Mouse (Mus musculus): ENCODE results near the gene H2-Q7. TPM values are rescaled to one million over a fixed set of nuclear protein-coding genes. Genes with fewer than 3 reads are reported as not detected.

Gene H2-Q7
- polyA plus RNA-seq, 1 experiment from 2014 or later: 16.0 TPM

DNA sequence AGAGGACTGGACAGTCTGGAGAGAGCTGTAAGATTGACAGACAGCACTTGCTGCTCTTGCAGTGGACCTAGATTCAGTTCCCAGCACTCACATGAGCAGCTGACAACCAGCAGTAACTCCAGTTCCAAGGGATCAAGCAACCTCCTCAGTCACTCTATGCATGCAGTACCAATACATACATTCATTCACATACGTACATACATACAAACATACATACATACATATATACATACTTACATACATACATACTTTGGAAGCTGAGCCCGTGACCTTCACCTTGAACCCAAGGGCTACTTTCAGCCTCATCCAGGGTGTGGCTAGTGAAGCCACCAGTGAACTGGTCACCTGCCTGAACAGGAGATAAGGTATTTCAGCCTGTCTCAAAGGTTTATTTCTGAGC is 49.1 kb downstream of the H2-Q7 start:
- WGBS (ENCODE audit: insufficient replicate concordance): 70% methylated on average over 2 of the region's 2 CpGs
- no peak overlapping the region for H3K27ac ChIP-seq (ENCODE audit: low read length)
- H3K4me2 ChIP-seq (ENCODE audit: low read depth, low read length): no peak overlapping the region
- H3K9ac ChIP-seq (ENCODE audit: low read depth, low read length): no peak overlapping the region
- no peaks in the 10 kb centered on the region for H3K27me3 ChIP-seq (ENCODE audit: control insufficient read depth, insufficient read depth, low read depth, low read length)
- no peaks in the 10 kb centered on the region for H3K9me3 ChIP-seq (replicated peaks; ENCODE audit: control insufficient read depth, low read length)
- no peaks in the 10 kb centered on the region for H3K4me1 ChIP-seq (ENCODE audit: control insufficient read depth, low read depth, low read length)
- no peak overlapping the region for H3K4me3 ChIP-seq (ENCODE audit: low read depth, low read length)
- ATAC-seq (ENCODE audit: low read depth): no peak
- H3K36me3 ChIP-seq (ENCODE audit: control insufficient read depth, insufficient read depth): no peaks in the 10 kb centered on the region

DNA sequence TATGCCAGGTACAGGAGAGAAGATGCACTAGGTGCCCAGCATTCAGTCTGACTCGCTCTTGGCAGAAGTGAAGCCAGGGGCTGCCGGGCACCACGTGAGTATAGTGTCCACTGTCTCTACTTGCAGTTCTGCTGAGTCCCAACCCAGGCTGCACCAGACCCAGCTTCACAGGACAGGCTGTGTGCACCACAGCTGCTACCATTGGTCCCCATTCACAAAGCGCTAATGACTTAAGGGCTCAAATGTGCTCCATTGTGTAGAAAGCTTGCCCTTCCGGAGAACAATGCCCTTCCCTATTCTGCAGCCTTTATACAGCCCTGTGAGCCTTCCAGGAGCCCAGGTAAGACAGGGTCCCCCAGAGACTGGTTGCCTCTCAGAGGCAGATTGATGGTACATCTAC is 51.4 kb downstream of the H2-Q7 start:
- Histone ChIP-seq H3K4me2 (ENCODE audit: low read depth, low read length) (no peak overlapping the region), H3K4me3 (ENCODE audit: low read depth, low read length) (no peak overlapping the region), H3K9ac (ENCODE audit: low read depth, low read length) (no peak overlapping the region), H3K9me3 (replicated peaks; ENCODE audit: control insufficient read depth, low read length) (no peaks in the 10 kb centered on the region), H3K36me3 (ENCODE audit: control insufficient read depth, insufficient read depth) (no peaks in the 10 kb centered on the region), H3K27me3 (ENCODE audit: control insufficient read depth, insufficient read depth, low read depth, low read length) (no peaks in the 10 kb centered on the region), H3K27ac (ENCODE audit: low read length) (no peak overlapping the region), H3K4me1 (ENCODE audit: control insufficient read depth, low read depth, low read length) (no peaks in the 10 kb centered on the region)
- no peak for ATAC-seq (ENCODE audit: low read depth)
- WGBS (ENCODE audit: insufficient replicate concordance): 55% methylated on average over 5 of the region's 5 CpGs

Other genes with a start within 250 kb of the H2-Q7 start
- 1.2 and 2.4 TPM in 2 replicates for gene Ltb, start 244.7 kb upstream of the H2-Q7 start, polyA plus RNA-seq (2015; fragmentation: Nextera tagmentation; extraction: Ambion mirVana)
- gene Tnf, start 237.1 kb upstream of the H2-Q7 start, polyA plus RNA-seq (2015; fragmentation: Nextera tagmentation; extraction: Ambion mirVana): 0.36 and 0.48 TPM in 2 replicates
- not detected in 2 replicates for gene Lta, start 233.8 kb upstream of the H2-Q7 start, polyA plus RNA-seq (2015; fragmentation: Nextera tagmentation; extraction: Ambion mirVana)
- gene Gm16181, start 218.3 kb upstream of the H2-Q7 start, polyA plus RNA-seq (2015; fragmentation: Nextera tagmentation; extraction: Ambion mirVana): not detected in 2 replicates
- gene Atp6v1g2, start 205.5 kb upstream of the H2-Q7 start, polyA plus RNA-seq (2015; fragmentation: Nextera tagmentation; extraction: Ambion mirVana): 0.58 and 1.0 TPM in 2 replicates
- 2.8 and 2.9 TPM in 2 replicates for gene Nfkbil1, start 203.4 kb upstream of the H2-Q7 start, polyA plus RNA-seq (2015; fragmentation: Nextera tagmentation; extraction: Ambion mirVana)
- gene Ddx39b, start 197.4 kb upstream of the H2-Q7 start, polyA plus RNA-seq (2015; fragmentation: Nextera tagmentation; extraction: Ambion mirVana): 128 and 133 TPM in 2 replicates
- gene H2-D1, start 176.4 kb upstream of the H2-Q7 start, polyA plus RNA-seq (2015; fragmentation: Nextera tagmentation; extraction: Ambion mirVana): 98.3 and 107 TPM in 2 replicates
- gene H2-Q1, start 118.8 kb upstream of the H2-Q7 start, polyA plus RNA-seq (2015; fragmentation: Nextera tagmentation; extraction: Ambion mirVana): 0.56 and 0.77 TPM in 2 replicates
- gene H2-Q2, start 96.9 kb upstream of the H2-Q7 start, polyA plus RNA-seq (2015; fragmentation: Nextera tagmentation; extraction: Ambion mirVana): 1.3 and 2.6 TPM in 2 replicates
- gene H2-Q4, start 59.5 kb upstream of the H2-Q7 start, polyA plus RNA-seq (2015; fragmentation: Nextera tagmentation; extraction: Ambion mirVana): 2.1 and 2.5 TPM in 2 replicates
- 8.7 and 9.7 TPM in 2 replicates for gene H2-Q6, start 14.3 kb upstream of the H2-Q7 start, polyA plus RNA-seq (2015; fragmentation: Nextera tagmentation; extraction: Ambion mirVana)
- 377 and 430 TPM in 2 replicates for gene H2-Q10, start 30.9 kb downstream of the H2-Q7 start, polyA plus RNA-seq (2015; fragmentation: Nextera tagmentation; extraction: Ambion mirVana)
- gene Pou5f1, start 66.9 kb downstream of the H2-Q7 start, polyA plus RNA-seq (2015; fragmentation: Nextera tagmentation; extraction: Ambion mirVana): not detected in 2 replicates
- 39.5 and 40.2 TPM in 2 replicates for gene Tcf19, start 77.7 kb downstream of the H2-Q7 start, polyA plus RNA-seq (2015; fragmentation: Nextera tagmentation; extraction: Ambion mirVana)
- gene Cchcr1, start 77.9 kb downstream of the H2-Q7 start, polyA plus RNA-seq (2015; fragmentation: Nextera tagmentation; extraction: Ambion mirVana): 7.5 and 8.2 TPM in 2 replicates
- gene Psors1c2, start 94.0 kb downstream of the H2-Q7 start, polyA plus RNA-seq (2015; fragmentation: Nextera tagmentation; extraction: Ambion mirVana): 0.17 and 0.19 TPM in 2 replicates
- 0.02 TPM in 1 of 2 replicates, not detected in the other for gene Cdsn, start 113.0 kb downstream of the H2-Q7 start, polyA plus RNA-seq (2015; fragmentation: Nextera tagmentation; extraction: Ambion mirVana)
- not detected in 2 replicates for gene 2300002M23Rik, start 128.3 kb downstream of the H2-Q7 start, polyA plus RNA-seq (2015; fragmentation: Nextera tagmentation; extraction: Ambion mirVana)
- not detected in 2 replicates for gene Sfta2, start 162.4 kb downstream of the H2-Q7 start, polyA plus RNA-seq (2015; fragmentation: Nextera tagmentation; extraction: Ambion mirVana)
- not detected in 2 replicates for gene Gm9573, start 187.5 kb downstream of the H2-Q7 start, polyA plus RNA-seq (2015; fragmentation: Nextera tagmentation; extraction: Ambion mirVana)
- gene Mucl3, start 204.5 kb downstream of the H2-Q7 start, polyA plus RNA-seq (2015; fragmentation: Nextera tagmentation; extraction: Ambion mirVana): not detected in 2 replicates
- gene Vars2, start 228.4 kb downstream of the H2-Q7 start, polyA plus RNA-seq (2015; fragmentation: Nextera tagmentation; extraction: Ambion mirVana): 4.9 and 6.5 TPM in 2 replicates
- 21.4 and 21.6 TPM in 2 replicates for gene Gtf2h4, start 234.6 kb downstream of the H2-Q7 start, polyA plus RNA-seq (2015; fragmentation: Nextera tagmentation; extraction: Ambion mirVana)